Mouse (Mus musculus) midbrain, postnatal 0 days (tissue): ENCODE measurements around the gene Tmem223. TPM values are rescaled to one million over a fixed set of nuclear protein-coding genes. Genes with fewer than 3 reads are reported as not detected.

ENCODE experiments used
- ATAC-seq: fragments of 200-750 bp; cut with Nextera tagmentation; 2 replicates; pipeline ENCODE4 v1.8.0; 2017; ENCODE audit warnings: moderate number of reproducible peaks, mild to moderate bottlenecking, moderate TSS enrichment, moderate library complexity; ENCODE audit not compliant: low FRiP score
- DNase-seq: peaks from one replicate; pipeline ENCODE4 v3.0.0-alpha.2; 2015; ENCODE audit warnings: low spot score
- H3K27ac ChIP-seq: fragments of 300-500 bp; sonication (generic); 2 replicates; pipeline ENCODE4 v1.5.1; 2014; ENCODE audit warnings: low read depth, mild to moderate bottlenecking, low read length, mixed read lengths
- H3K27me3 ChIP-seq: fragments of 300-500 bp; sonication (generic); 2 replicates; pipeline ENCODE4 v1.6.1; 2014; ENCODE audit warnings: low read length, control low read depth, mixed read lengths; ENCODE audit not compliant: insufficient read depth
- H3K36me3 ChIP-seq: fragments of 300-500 bp; sonication (generic); 2 replicates; pipeline ENCODE4 v1.6.1; 2014; ENCODE audit warnings: low read length, control low read depth, mixed read lengths; ENCODE audit not compliant: insufficient read depth
- H3K4me1 ChIP-seq: fragments of 300-500 bp; sonication (generic); 2 replicates; pipeline ENCODE4 v1.6.1; 2014; ENCODE audit warnings: mild to moderate bottlenecking, control low read depth, antibody characterized with exemption, low read length, mixed read lengths; ENCODE audit not compliant: insufficient read depth
- H3K4me2 ChIP-seq: fragments of 300-500 bp; sonication (generic); 2 replicates; pipeline ENCODE4 v1.6.1; 2014; ENCODE audit warnings: low read depth, mild to moderate bottlenecking, low read length, mixed read lengths; ENCODE audit not compliant: poor library complexity, severe bottlenecking
- H3K4me3 ChIP-seq: fragments of 300-500 bp; sonication (generic); 2 replicates; pipeline ENCODE4 v1.5.1; 2014; ENCODE audit warnings: low read depth, mild to moderate bottlenecking, low read length, moderate library complexity
- H3K9ac ChIP-seq: fragments of 300-500 bp; sonication (generic); replicated peaks from 2 replicates; pipeline ENCODE4 v1.6.1; 2014; ENCODE audit warnings: mild to moderate bottlenecking, low read length, moderate library complexity, mixed read lengths; ENCODE audit not compliant: poor library complexity, severe bottlenecking
- H3K9me3 ChIP-seq: fragments of 300-500 bp; sonication (generic); 2 replicates; pipeline ENCODE4 v1.6.1; 2016; ENCODE audit warnings: low read length, control low read depth
- CTCF ChIP-seq: IDR thresholded peaks from 2 replicates; pipeline ENCODE4 v1.5.1; 2016; ENCODE audit warnings: antibody characterized with exemption, mild to moderate bottlenecking
- WGBS: fragments of 180-500 bp; shearing (Covaris S2); extraction: QIAGEN DNeasy Blood & Tissue Kit; methylation state at CpG from one replicate; pipeline ENCODE4 v1.1.7; 2014; 5-methylcytosine and 5-hydroxymethylcytosine counted together
- polyA plus RNA-seq: library from polyadenylated mRNA; unstranded; fragments of >200 nt; fragmentation: Nextera tagmentation; extraction: Ambion mirVana; gene quantifications from 2 replicates; pipeline ENCODE4 v1.2.1, GENCODE M21; 2015
- total RNA-seq: library from RNA; depleted of rRNA; stranded (reverse); fragments of >200 nt; gene quantifications from 2 replicates; pipeline ENCODE4 v1.2.3, GENCODE M21; 2014

Gene Tmem223
- total and polyA plus RNA-seq, 2 experiments from 2014 or later, result 202 to 320 TPM

GRCm38 (mm10) chr19:8734334-8734733 is 36.5 kb upstream of the Tmem223 start:
- Histone ChIP-seq H3K4me2 (no peak overlapping the region), H3K27ac (no peak overlapping the region), H3K9ac (no peak overlapping the region), H3K4me1 (no peaks in the 10 kb centered on the region), H3K36me3 (peaks cover 13% of the 10 kb centered on the region), H3K9me3 (no peaks in the 10 kb centered on the region), H3K4me3 (no peak overlapping the region), H3K27me3 (no peaks in the 10 kb centered on the region)
- no peak for TF ChIP-seq CTCF
- DNase-seq (no peak), ATAC-seq (no peak)
- 65% methylated on average over 3 of the region's 3 CpGs for WGBS

DNA sequence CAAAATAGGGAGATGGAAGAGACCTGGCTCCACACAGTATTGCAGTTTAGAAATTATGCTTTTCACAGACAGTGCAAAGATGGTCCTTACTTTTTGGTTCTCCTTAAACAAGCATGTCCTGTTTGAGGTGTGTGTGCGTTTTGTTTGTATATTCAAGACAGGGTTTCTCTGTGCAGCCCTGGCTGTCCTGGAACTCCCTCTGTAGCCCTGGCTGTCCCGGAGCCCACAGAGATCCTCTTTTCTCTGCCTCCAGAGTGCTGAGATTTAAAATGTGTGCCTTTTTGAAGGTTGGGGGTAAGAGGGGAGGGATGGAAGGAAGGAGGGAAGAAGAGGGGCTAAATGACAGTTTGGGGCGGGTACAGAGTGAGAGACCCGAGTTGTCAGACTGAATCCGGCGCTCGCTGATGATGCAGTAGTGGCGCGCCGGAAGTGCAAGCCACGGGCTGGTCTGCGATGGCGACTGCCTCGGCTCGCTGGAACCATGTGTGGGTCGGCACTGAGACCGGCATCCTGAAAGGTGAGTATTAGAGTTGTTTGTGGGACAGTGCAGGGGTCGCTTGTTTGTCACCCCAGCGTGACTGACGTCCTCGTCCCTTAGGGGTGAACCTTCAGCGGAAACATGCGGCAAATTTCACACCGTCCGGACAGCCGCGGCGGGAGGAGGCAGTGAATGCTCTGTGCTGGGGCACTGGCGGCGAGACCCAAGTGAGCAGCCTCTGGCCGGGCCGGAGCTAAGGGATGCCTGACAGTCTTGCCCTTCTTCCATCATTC is 35.2 kb upstream of the Tmem223 start, which contains the start of gene Wdr74:
Gene Wdr74 (plus strand): TSS at position 439 of the 771 bp plus-strand sequence.
- H3K36me3 ChIP-seq, result peaks cover 21% of the 10 kb centered on the region
- H3K4me2 ChIP-seq, result peak within 1 kb of the TSS; percentile 92
- peak within 1 kb of the TSS; percentile 85 for H3K4me3 ChIP-seq
- H3K9ac ChIP-seq, result peak within 1 kb of the TSS; percentile 75
- H3K27me3 ChIP-seq, result no peaks in the 10 kb centered on the region
- no peaks in the 10 kb centered on the region for H3K9me3 ChIP-seq
- no peak for TF ChIP-seq CTCF
- under 1% methylated on average over 32 of the region's 32 CpGs for WGBS
- peak; percentile 93 for ATAC-seq
- H3K4me1 ChIP-seq, result no peaks in the 10 kb centered on the region; the same call in 1 of the 2 replicates
- peak within 1 kb of the TSS; percentile 75 for H3K27ac ChIP-seq
- DNase-seq, result peak; percentile 96

DNA sequence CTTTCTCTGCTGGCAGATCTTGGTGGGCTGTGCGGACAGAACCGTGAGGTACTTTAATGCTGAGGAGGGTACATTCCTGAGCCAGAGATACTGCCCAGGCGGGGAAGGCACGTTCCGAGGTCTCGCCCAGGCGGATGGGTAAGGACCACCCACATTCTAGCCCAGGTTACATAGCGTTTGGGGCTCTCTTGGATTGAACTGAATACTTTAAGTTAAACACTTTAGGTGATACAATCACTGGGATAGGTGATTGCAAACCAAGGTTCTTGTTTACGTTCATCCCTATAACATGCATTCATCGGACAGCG is 34.7 kb upstream of the Tmem223 start:
- Histone ChIP-seq H3K27ac (peak overlapping the region; percentile 75), H3K4me3 (peak overlapping the region; percentile 85), H3K4me2 (peak overlapping the region; percentile 92), H3K36me3 (peaks cover 21% of the 10 kb centered on the region), H3K27me3 (no peaks in the 10 kb centered on the region), H3K9me3 (no peaks in the 10 kb centered on the region), H3K9ac (peak overlapping the region; percentile 75), H3K4me1 (no peaks in the 10 kb centered on the region; the same call in 1 of the 2 replicates)
- DNase-seq, result no peak
- no peak for TF ChIP-seq CTCF
- ATAC-seq, result peak; percentile 36; the same call in 1 of the 2 replicates
- 3% methylated on average over 11 of the region's 11 CpGs for WGBS

- H3K27me3 ChIP-seq, result no peaks in the 10 kb centered on the region
These were observed 31.9 kb upstream of the Tmem223 start for GRCm38 (mm10) chr19:8738911-8739310.

GRCm38 (mm10) chr19:8739646-8740045 is 31.1 kb upstream of the Tmem223 start:
- DNase-seq (no peak), ATAC-seq (no peak)
- TF ChIP-seq CTCF, result no peak
- H3K4me3 ChIP-seq, result no peak overlapping the region
- no peak overlapping the region for H3K4me2 ChIP-seq
- H3K36me3 ChIP-seq, result peaks cover 26% of the 10 kb centered on the region
- no peaks in the 10 kb centered on the region for H3K9me3 ChIP-seq
- WGBS, result 98% methylated on average over 6 of the region's 6 CpGs
- H3K9ac ChIP-seq, result no peak overlapping the region
- H3K4me1 ChIP-seq, result peaks cover 10% of the 10 kb centered on the region; the same call in 1 of the 2 replicates
- no peaks in the 10 kb centered on the region for H3K27me3 ChIP-seq
- H3K27ac ChIP-seq, result no peak overlapping the region

More at GRCm38 (mm10) chr19:8738911-8739310, 31.9 kb upstream of the Tmem223 start:
- no peak overlapping the region for H3K4me3 ChIP-seq
- H3K4me1 ChIP-seq, result peaks cover 10% of the 10 kb centered on the region; the same call in 1 of the 2 replicates
- H3K36me3 ChIP-seq, result peaks cover 26% of the 10 kb centered on the region
- no peak for ATAC-seq
- DNase-seq, result no peak
- no peak overlapping the region for H3K4me2 ChIP-seq
- TF ChIP-seq CTCF, result no peak
- WGBS, result 93% methylated on average over 7 of the region's 7 CpGs
- H3K9me3 ChIP-seq, result no peaks in the 10 kb centered on the region
- H3K9ac ChIP-seq, result no peak overlapping the region
- H3K27ac ChIP-seq, result no peak overlapping the region

DNA sequence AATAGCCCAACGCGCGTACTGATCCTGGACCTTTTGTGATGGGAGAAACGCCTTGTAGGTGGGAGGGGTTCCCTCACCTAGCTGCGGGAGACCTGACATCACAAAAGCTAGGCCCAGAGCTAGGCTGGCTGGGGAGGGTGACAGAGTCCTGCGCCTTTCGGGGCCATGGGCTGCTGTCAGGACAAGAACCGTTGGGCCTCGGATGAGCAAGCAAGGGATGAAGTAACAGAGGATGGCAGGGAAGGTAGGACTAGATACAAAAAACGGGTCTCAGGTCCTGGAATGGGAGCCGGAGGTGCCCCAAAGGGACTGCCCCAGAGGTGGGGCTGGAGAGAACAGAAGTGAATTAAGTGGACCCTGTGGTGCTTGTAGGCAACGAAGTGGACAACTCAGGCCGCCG is 30.2 kb upstream of the Tmem223 start, which contains the start of gene 1700092M07Rik:
Gene 1700092M07Rik (plus strand): TSS at position 116 of the 400 bp plus-strand sequence.
- H3K4me3 ChIP-seq, result peak within 1 kb of the TSS; percentile 85
- peaks cover 28% of the 10 kb centered on the region for H3K36me3 ChIP-seq
- ATAC-seq (no peak), DNase-seq (no peak)
- no peaks in the 10 kb centered on the region for H3K9me3 ChIP-seq
- H3K27ac ChIP-seq, result peak within 1 kb of the TSS; percentile 95
- H3K27me3 ChIP-seq, result no peaks in the 10 kb centered on the region
- no peak for TF ChIP-seq CTCF
- H3K4me2 ChIP-seq, result peak within 1 kb of the TSS; percentile 97
- peaks cover 10% of the 10 kb centered on the region; the same call in 1 of the 2 replicates for H3K4me1 ChIP-seq
- 66% methylated on average over 14 of the region's 14 CpGs for WGBS
- H3K9ac ChIP-seq, result peak within 1 kb of the TSS; percentile 86
